Mouse (Mus musculus) erythroblast, embryonic 14.5 days (primary cell): ENCODE results near the gene Rab11fip3. TPM values are rescaled to one million over a fixed set of nuclear protein-coding genes. Genes with fewer than 3 reads are reported as not detected.

Experiments used
- H3K27me3 ChIP-seq: 2 replicates; pipeline ENCODE4 v1.6.1; 2012; ENCODE audit warnings: inconsistent platforms; ENCODE audit not compliant: control insufficient read depth
- H3K36me3 ChIP-seq: 2 replicates; pipeline ENCODE4 v1.6.1; 2012; ENCODE audit warnings: mild to moderate bottlenecking, inconsistent platforms; ENCODE audit not compliant: control insufficient read depth
- H3K4me1 ChIP-seq: 2 replicates; pipeline ENCODE4 v1.6.1; 2012; ENCODE audit warnings: inconsistent platforms; ENCODE audit not compliant: control insufficient read depth
- H3K4me3 ChIP-seq: replicated peaks from 2 replicates; pipeline ENCODE3; 2012; ENCODE audit warnings: moderate library complexity, mild to moderate bottlenecking, inconsistent platforms
- H3K9me3 ChIP-seq: 2 replicates; pipeline ENCODE4 v1.6.1; 2012; ENCODE audit warnings: low read length, inconsistent platforms, mixed read lengths; ENCODE audit not compliant: control insufficient read depth
- GATA1 ChIP-seq: IDR thresholded peaks from 2 replicates; pipeline ENCODE4 v1.6.1; 2012; ENCODE audit warnings: low read length, inconsistent platforms, mixed read lengths
- TAL1 ChIP-seq: IDR thresholded peaks from 3 replicates; pipeline ENCODE4 v1.6.1; 2012; ENCODE audit warnings: low read length, inconsistent platforms, mixed read lengths
- polyA plus RNA-seq: library from polyadenylated mRNA; stranded (reverse); fragments of >175 nt; gene quantifications from 2 replicates; pipeline ENCODE4 v1.2.3, GENCODE M21; 2012

The Rab11fip3 gene
- polyA plus RNA-seq, 1 experiment = 0.36 TPM

- Histone ChIP-seq H3K4me3 (peak overlapping the region; percentile 69), H3K27me3 (no peaks in the 10 kb centered on the region), H3K36me3 (peaks cover 12% of the 10 kb centered on the region), H3K4me1 (peaks cover 38% of the 10 kb centered on the region), H3K9me3 (peaks cover 3% of the 10 kb centered on the region)
- TF ChIP-seq GATA1 = no peak
- no peak for TF ChIP-seq TAL1
These were observed 25.3 kb upstream of the Rab11fip3 start for GRCm38 (mm10) chr17:26094531-26095110.

DNA sequence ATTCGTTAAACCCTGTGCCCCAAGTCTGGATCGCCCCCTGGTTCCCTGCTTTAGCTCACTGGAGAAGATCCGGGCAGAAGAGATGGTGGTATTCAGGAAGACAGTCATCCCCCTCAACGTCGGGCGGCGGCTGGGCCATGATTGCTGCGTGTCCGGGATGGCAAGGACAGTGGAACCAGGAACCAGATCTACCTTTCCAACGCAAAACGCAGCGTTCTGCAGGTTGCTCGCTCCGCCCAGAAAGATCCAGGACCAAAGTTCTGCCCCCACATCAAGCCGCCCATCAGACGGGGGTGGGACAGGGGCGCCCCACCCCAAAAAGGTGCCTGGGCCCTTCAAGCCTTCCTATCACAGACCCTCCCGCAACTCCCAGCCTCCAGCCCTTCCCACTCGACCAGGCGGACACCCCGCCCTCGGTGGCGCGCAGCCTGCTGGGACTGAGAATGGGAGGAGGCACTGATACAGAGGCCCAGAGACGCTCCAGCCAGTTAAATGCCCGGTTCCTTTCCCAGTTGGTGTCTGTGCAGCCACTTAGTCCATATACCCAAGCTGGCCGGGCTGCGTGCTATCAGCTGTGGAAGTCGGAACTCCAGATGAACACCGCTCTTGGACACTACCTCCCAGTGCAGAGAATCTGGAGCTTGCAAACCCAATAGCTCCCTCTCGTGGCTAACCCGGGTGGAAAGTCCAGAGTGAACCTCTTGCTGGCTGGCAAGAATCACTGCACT, 20.7 kb upstream of the Rab11fip3 start, which contains the start of gene Decr2:
Gene Decr2 (minus strand): TSS at position 433 of the 728 bp plus-strand sequence.
- peaks cover 27% of the 10 kb centered on the region for H3K4me1 ChIP-seq
- peak within 1 kb of the TSS; percentile 66 for H3K4me3 ChIP-seq
- no peaks in the 10 kb centered on the region for H3K27me3 ChIP-seq
- H3K36me3 ChIP-seq = peaks cover 12% of the 10 kb centered on the region
- peaks cover 3% of the 10 kb centered on the region for H3K9me3 ChIP-seq
- no peak for TF ChIP-seq GATA1
- no peak for TF ChIP-seq TAL1

- peaks cover 5% of the 10 kb centered on the region for H3K36me3 ChIP-seq
- TF ChIP-seq GATA1 (no peak), TAL1 (no peak)
- no peaks in the 10 kb centered on the region for H3K27me3 ChIP-seq
- peaks cover 9% of the 10 kb centered on the region for H3K4me1 ChIP-seq
- H3K4me3 ChIP-seq = no peak overlapping the region
- H3K9me3 ChIP-seq = peaks cover under 1% of the 10 kb centered on the region
These were observed 17.8 kb upstream of the Rab11fip3 start for GRCm38 (mm10) chr17:26087059-26087564.

DNA sequence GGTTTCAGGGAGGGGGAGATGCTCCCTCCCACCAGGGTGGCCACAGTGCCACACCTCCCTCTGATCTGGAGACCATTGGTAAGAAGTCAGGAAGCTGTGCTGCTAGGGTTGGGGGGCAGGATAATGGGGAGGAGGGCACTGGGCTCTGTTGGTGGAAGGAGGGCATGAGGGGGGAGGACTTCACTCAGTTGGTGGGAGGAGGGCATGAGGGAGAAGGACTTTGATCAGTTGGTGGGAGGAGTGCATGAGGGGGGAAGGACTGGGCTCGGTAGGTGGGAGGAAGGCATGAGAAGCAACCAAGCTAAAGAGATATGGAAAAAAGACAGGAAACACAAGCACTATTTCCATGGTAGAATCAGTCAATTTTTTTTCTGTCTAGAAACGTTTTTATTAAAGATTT, 11.5 kb upstream of the Rab11fip3 start:
- TF ChIP-seq TAL1 (no peak), GATA1 (no peak)
- Histone ChIP-seq H3K36me3 (no peaks in the 10 kb centered on the region; the same call in 1 of the 2 replicates), H3K9me3 (no peaks in the 10 kb centered on the region), H3K27me3 (peaks cover 5% of the 10 kb centered on the region), H3K4me3 (no peak overlapping the region), H3K4me1 (no peaks in the 10 kb centered on the region)

GRCm38 (mm10) chr17:26078851-26079250, 9.5 kb upstream of the Rab11fip3 start:
- H3K27me3 ChIP-seq = peaks cover 15% of the 10 kb centered on the region
- no peak for TF ChIP-seq GATA1
- no peak for TF ChIP-seq TAL1
- H3K4me3 ChIP-seq = no peak overlapping the region

GRCm38 (mm10) chr17:26075246-26075645, 5.9 kb upstream of the Rab11fip3 start:
- peaks cover 39% of the 10 kb centered on the region for H3K27me3 ChIP-seq
- H3K4me1 ChIP-seq = peaks cover under 1% of the 10 kb centered on the region; the same call in 1 of the 2 replicates
- no peak overlapping the region for H3K4me3 ChIP-seq
- no peaks in the 10 kb centered on the region for H3K9me3 ChIP-seq
- TF ChIP-seq GATA1 (no peak), TAL1 (no peak)
- H3K36me3 ChIP-seq = no peaks in the 10 kb centered on the region

More at GRCm38 (mm10) chr17:26078851-26079250, 9.5 kb upstream of the Rab11fip3 start:
- Histone ChIP-seq H3K36me3 (no peaks in the 10 kb centered on the region; the same call in 1 of the 2 replicates), H3K4me1 (no peaks in the 10 kb centered on the region), H3K9me3 (no peaks in the 10 kb centered on the region)

GRCm38 (mm10) chr17:26070136-26070535, 781 bp upstream of the Rab11fip3 start:
- Histone ChIP-seq H3K36me3 (no peaks in the 10 kb centered on the region), H3K27me3 (peaks cover 70% of the 10 kb centered on the region), H3K9me3 (peaks cover 13% of the 10 kb centered on the region; the same call in 1 of the 2 replicates), H3K4me3 (peak overlapping the region; percentile 73), H3K4me1 (peaks cover 31% of the 10 kb centered on the region)
- TF ChIP-seq GATA1 (no peak), TAL1 (no peak)

GRCm38 (mm10) chr17:26068024-26068830, 1.1 kb downstream of the Rab11fip3 start:
- Histone ChIP-seq H3K27me3 (peaks cover 69% of the 10 kb centered on the region), H3K36me3 (no peaks in the 10 kb centered on the region), H3K4me3 (peak overlapping the region; percentile 73), H3K9me3 (peaks cover 13% of the 10 kb centered on the region; the same call in 1 of the 2 replicates), H3K4me1 (peaks cover 31% of the 10 kb centered on the region)
- TF ChIP-seq TAL1 (no peak), GATA1 (no peak)
